Mouse (Mus musculus): ENCODE results near the gene Hbb-bh2.

- TF ChIP-seq CTCF (conservative IDR thresholded peaks at IDR 0.05; ENCODE audit: low read length) (no peak), NANOG (IDR thresholded peaks at IDR 0.05; ENCODE audit: borderline replicate concordance, low read length) (no peak), POU5F1 (IDR thresholded peaks at IDR 0.05; ENCODE audit: borderline replicate concordance, low read length) (no peak)
Measured at GRCm38 (mm10) chr7:103877093-103877492, 36.8 kb upstream of the Hbb-bh2 start.
